Mouse (Mus musculus): ENCODE results near the gene Dgcr6. TPM values are rescaled to one million over a fixed set of nuclear protein-coding genes. Genes with fewer than 3 reads are reported as not detected.

Dgcr6 gene
- polyA plus RNA-seq, 1 experiment from 2014 or later: 67.4 TPM

DNA sequence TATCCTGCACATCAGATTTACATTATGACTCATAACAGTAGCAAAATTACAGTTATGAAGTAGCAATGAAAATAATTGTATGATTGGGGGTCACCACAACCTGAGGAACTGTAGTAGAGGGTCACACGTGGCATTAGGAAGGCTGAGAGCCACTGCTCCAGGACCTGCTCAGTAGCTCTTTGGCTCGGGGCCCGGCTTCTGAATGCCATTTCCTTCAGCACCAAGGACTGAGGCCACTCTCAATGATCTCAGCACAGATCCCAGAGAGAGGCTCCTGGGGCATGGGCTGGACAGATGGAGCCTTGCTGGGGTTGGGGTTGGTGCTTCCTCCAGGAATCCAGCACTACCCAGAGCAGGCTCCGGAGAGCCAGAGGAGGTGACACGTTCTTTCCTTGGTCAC lies 34.4 kb downstream of the Dgcr6 start:
- Histone ChIP-seq H3K36me3 (ENCODE audit: control insufficient read depth, insufficient read depth) (no peaks in the 10 kb centered on the region), H3K9ac (ENCODE audit: low read length) (no peak overlapping the region), H3K4me2 (ENCODE audit: low read depth, low read length) (no peak overlapping the region), H3K27me3 (ENCODE audit: control insufficient read depth, insufficient read depth, low read length) (peaks cover 2% of the 10 kb centered on the region; the same call in 1 of the 2 replicates), H3K27ac (ENCODE audit: low read length) (no peak overlapping the region), H3K4me1 (ENCODE audit: control insufficient read depth, insufficient read depth, low read length) (peaks cover 5% of the 10 kb centered on the region; the same call in 1 of the 2 replicates), H3K9me3 (replicated peaks; ENCODE audit: control insufficient read depth, low read length) (no peaks in the 10 kb centered on the region), H3K4me3 (ENCODE audit: low read length) (no peak overlapping the region)
- ATAC-seq (replicated peaks; ENCODE audit: extremely low read depth, insufficient read depth, low FRiP score): no peak
- WGBS: 74% methylated on average over 5 of the region's 5 CpGs

DNA sequence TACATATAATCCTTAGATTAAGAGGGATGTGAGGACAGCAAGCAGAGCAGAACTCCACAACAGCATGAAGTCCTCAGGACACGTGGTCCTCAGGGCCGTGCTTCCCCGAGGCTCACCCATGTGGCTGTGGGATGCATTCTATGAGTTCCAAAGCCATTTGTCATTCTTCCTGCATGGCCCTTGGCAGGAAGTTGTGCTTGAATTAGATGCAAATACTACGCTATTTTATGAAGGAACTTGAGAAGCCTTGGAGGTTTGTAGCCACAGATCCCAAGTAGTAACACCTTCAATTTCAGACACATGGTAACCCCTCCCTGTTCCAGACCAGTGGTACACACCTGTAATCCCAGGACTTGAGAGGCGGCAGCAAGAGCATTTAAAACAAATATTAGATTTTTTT lies 43.7 kb downstream of the Dgcr6 start:
- no peak overlapping the region for H3K27ac ChIP-seq (ENCODE audit: low read length)

DNA sequence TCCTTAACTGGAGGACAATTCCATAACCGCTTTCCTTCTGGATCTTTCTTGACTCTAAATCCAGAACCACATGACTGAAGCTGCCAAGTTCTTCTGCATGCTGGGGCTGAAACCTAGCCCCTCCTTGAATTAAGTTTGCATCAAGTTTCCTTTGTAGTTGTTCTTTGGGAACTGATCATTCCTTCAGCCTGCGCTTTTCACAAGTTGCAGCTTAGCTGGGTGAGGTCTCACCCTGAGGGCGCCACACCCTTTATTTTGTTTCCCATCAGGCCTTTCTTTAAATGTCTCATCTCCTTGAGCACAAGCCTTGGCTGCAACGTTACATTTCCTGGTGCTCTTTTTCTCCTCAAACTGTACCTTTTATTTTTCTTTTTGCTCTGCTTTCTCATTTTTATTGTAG lies 50.2 kb downstream of the Dgcr6 start:
- WGBS: 72% methylated on average over 4 of the region's 4 CpGs
- Histone ChIP-seq H3K4me3 (ENCODE audit: low read length) (no peak overlapping the region), H3K9me3 (replicated peaks; ENCODE audit: control insufficient read depth, low read length) (no peaks in the 10 kb centered on the region), H3K36me3 (ENCODE audit: control insufficient read depth, insufficient read depth) (no peaks in the 10 kb centered on the region), H3K4me2 (ENCODE audit: low read depth, low read length) (no peak overlapping the region), H3K27ac (ENCODE audit: low read length) (no peak overlapping the region), H3K4me1 (ENCODE audit: control insufficient read depth, insufficient read depth, low read length) (peaks cover 9% of the 10 kb centered on the region), H3K9ac (ENCODE audit: low read length) (no peak overlapping the region), H3K27me3 (ENCODE audit: control insufficient read depth, insufficient read depth, low read length) (no peaks in the 10 kb centered on the region)
- ATAC-seq (replicated peaks; ENCODE audit: extremely low read depth, insufficient read depth, low FRiP score): no peak

More for the DNA sequence above, 43.7 kb downstream of the Dgcr6 start:
- Histone ChIP-seq H3K36me3 (ENCODE audit: control insufficient read depth, insufficient read depth) (no peaks in the 10 kb centered on the region), H3K4me3 (ENCODE audit: low read length) (no peak overlapping the region), H3K9ac (ENCODE audit: low read length) (no peak overlapping the region), H3K27me3 (ENCODE audit: control insufficient read depth, insufficient read depth, low read length) (no peaks in the 10 kb centered on the region), H3K4me2 (ENCODE audit: low read depth, low read length) (no peak overlapping the region), H3K4me1 (ENCODE audit: control insufficient read depth, insufficient read depth, low read length) (peaks cover 5% of the 10 kb centered on the region), H3K9me3 (replicated peaks; ENCODE audit: control insufficient read depth, low read length) (peaks cover 5% of the 10 kb centered on the region; the same call in 1 of the 2 replicates)
- WGBS: 22% methylated on average over 5 of the region's 5 CpGs
- peak; percentile 83 for ATAC-seq (replicated peaks; ENCODE audit: extremely low read depth, insufficient read depth, low FRiP score)

DNA sequence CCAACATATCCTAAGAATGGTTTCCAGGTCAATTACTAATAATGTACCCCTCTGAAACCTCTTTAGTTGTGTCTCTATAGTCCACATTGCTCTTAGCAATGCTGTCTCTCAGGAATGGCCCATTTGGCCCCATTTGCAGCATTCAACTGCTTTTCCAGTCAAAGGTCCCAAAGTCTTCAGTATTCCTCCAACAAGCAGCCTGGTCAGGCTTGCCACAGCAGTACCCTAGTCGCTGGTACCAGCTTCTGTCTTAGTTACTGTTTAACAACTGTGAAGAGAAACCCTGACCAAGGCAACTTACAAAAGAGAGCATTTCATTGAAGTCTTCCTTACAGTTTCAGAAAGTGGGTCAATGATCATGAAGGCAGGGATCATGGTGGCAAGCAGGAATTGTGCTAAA lies 50.7 kb downstream of the Dgcr6 start:
- WGBS: 66% methylated on average over 1 of the region's 1 CpGs
- H3K9ac ChIP-seq (ENCODE audit: low read length): no peak overlapping the region

GRCm38 (mm10) chr16:18103808-18104207 lies 51.1 kb downstream of the Dgcr6 start:
- no peak overlapping the region for H3K4me2 ChIP-seq (ENCODE audit: low read depth, low read length)
- no peaks in the 10 kb centered on the region for H3K9me3 ChIP-seq (replicated peaks; ENCODE audit: control insufficient read depth, low read length)
- 39% methylated on average over 6 of the region's 6 CpGs for WGBS
- H3K36me3 ChIP-seq (ENCODE audit: control insufficient read depth, insufficient read depth): no peaks in the 10 kb centered on the region
- no peak overlapping the region for H3K27ac ChIP-seq (ENCODE audit: low read length)
- no peaks in the 10 kb centered on the region for H3K27me3 ChIP-seq (ENCODE audit: control insufficient read depth, insufficient read depth, low read length)
- H3K4me1 ChIP-seq (ENCODE audit: control insufficient read depth, insufficient read depth, low read length): peaks cover 9% of the 10 kb centered on the region
- H3K9ac ChIP-seq (ENCODE audit: low read length): no peak overlapping the region
- H3K4me3 ChIP-seq (ENCODE audit: low read length): no peak overlapping the region
- no peak for ATAC-seq (replicated peaks; ENCODE audit: extremely low read depth, insufficient read depth, low FRiP score)

More for the DNA sequence above, 50.7 kb downstream of the Dgcr6 start:
- Histone ChIP-seq H3K4me3 (ENCODE audit: low read length) (no peak overlapping the region), H3K4me2 (ENCODE audit: low read depth, low read length) (no peak overlapping the region), H3K9me3 (replicated peaks; ENCODE audit: control insufficient read depth, low read length) (no peaks in the 10 kb centered on the region), H3K27ac (ENCODE audit: low read length) (no peak overlapping the region), H3K36me3 (ENCODE audit: control insufficient read depth, insufficient read depth) (no peaks in the 10 kb centered on the region), H3K27me3 (ENCODE audit: control insufficient read depth, insufficient read depth, low read length) (no peaks in the 10 kb centered on the region), H3K4me1 (ENCODE audit: control insufficient read depth, insufficient read depth, low read length) (peaks cover 9% of the 10 kb centered on the region)
- no peak for ATAC-seq (replicated peaks; ENCODE audit: extremely low read depth, insufficient read depth, low FRiP score)

- no peak overlapping the region for H3K4me3 ChIP-seq (ENCODE audit: low read length)
- 51% methylated on average over 5 of the region's 5 CpGs for WGBS
- H3K36me3 ChIP-seq (ENCODE audit: control insufficient read depth, insufficient read depth): no peaks in the 10 kb centered on the region
- no peak overlapping the region for H3K4me2 ChIP-seq (ENCODE audit: low read depth, low read length)
- no peak overlapping the region for H3K27ac ChIP-seq (ENCODE audit: low read length)
- no peak overlapping the region for H3K9ac ChIP-seq (ENCODE audit: low read length)
- H3K4me1 ChIP-seq (ENCODE audit: control insufficient read depth, insufficient read depth, low read length): peaks cover 9% of the 10 kb centered on the region
- peak; percentile 62; the same call in 1 of the 2 replicates for ATAC-seq (replicated peaks; ENCODE audit: extremely low read depth, insufficient read depth, low FRiP score)
- H3K27me3 ChIP-seq (ENCODE audit: control insufficient read depth, insufficient read depth, low read length): no peaks in the 10 kb centered on the region
- peaks cover 13% of the 10 kb centered on the region for H3K9me3 ChIP-seq (replicated peaks; ENCODE audit: control insufficient read depth, low read length)
These were observed 55.7 kb downstream of the Dgcr6 start for GRCm38 (mm10) chr16:18108221-18108966.

GRCm38 (mm10) chr16:18111042-18111441 lies 58.4 kb downstream of the Dgcr6 start:
- no peak for ATAC-seq (replicated peaks; ENCODE audit: extremely low read depth, insufficient read depth, low FRiP score)
- no peaks in the 10 kb centered on the region for H3K36me3 ChIP-seq (ENCODE audit: control insufficient read depth, insufficient read depth)
- 51% methylated on average over 7 of the region's 7 CpGs for WGBS
- H3K27ac ChIP-seq (ENCODE audit: low read length): no peak overlapping the region
- no peak overlapping the region for H3K4me2 ChIP-seq (ENCODE audit: low read depth, low read length)
- peaks cover 9% of the 10 kb centered on the region for H3K4me1 ChIP-seq (ENCODE audit: control insufficient read depth, insufficient read depth, low read length)
- no peaks in the 10 kb centered on the region for H3K27me3 ChIP-seq (ENCODE audit: control insufficient read depth, insufficient read depth, low read length)
- H3K9me3 ChIP-seq (replicated peaks; ENCODE audit: control insufficient read depth, low read length): peaks cover 13% of the 10 kb centered on the region
- no peak overlapping the region for H3K9ac ChIP-seq (ENCODE audit: low read length)
- H3K4me3 ChIP-seq (ENCODE audit: low read length): no peak overlapping the region

DNA sequence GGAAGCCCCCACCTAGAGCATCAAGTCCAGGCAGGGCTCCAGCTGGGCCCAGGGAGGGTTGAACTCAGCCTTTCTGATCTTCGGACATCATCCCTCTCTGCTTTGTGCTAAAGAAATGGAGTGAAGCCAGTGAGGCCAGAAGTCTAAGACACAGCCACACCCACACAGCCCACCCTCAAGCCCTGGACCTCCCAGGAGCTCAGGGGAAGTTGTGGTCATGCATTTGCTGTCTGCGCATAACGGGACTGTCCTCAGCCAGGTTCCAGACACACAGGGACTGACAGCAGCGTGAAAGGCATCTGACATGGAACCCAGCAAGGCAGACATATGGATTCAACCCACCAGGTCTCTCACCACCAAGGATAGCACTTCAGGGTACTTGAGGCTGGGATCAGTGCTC lies 63.8 kb downstream of the Dgcr6 start:
- H3K27me3 ChIP-seq (ENCODE audit: control insufficient read depth, insufficient read depth, low read length): no peaks in the 10 kb centered on the region
- H3K9ac ChIP-seq (ENCODE audit: low read length): no peak overlapping the region
- peaks cover under 1% of the 10 kb centered on the region; the same call in 1 of the 2 replicates for H3K9me3 ChIP-seq (replicated peaks; ENCODE audit: control insufficient read depth, low read length)
- no peak for ATAC-seq (replicated peaks; ENCODE audit: extremely low read depth, insufficient read depth, low FRiP score)
- WGBS: 74% methylated on average over 4 of the region's 4 CpGs
- no peak overlapping the region for H3K27ac ChIP-seq (ENCODE audit: low read length)
- H3K4me1 ChIP-seq (ENCODE audit: control insufficient read depth, insufficient read depth, low read length): no peaks in the 10 kb centered on the region; the same call in 1 of the 2 replicates
- H3K4me2 ChIP-seq (ENCODE audit: low read depth, low read length): no peak overlapping the region
- no peak overlapping the region for H3K4me3 ChIP-seq (ENCODE audit: low read length)
- H3K36me3 ChIP-seq (ENCODE audit: control insufficient read depth, insufficient read depth): no peaks in the 10 kb centered on the region

- no peak overlapping the region for H3K27ac ChIP-seq (ENCODE audit: low read length)
- no peaks in the 10 kb centered on the region for H3K36me3 ChIP-seq (ENCODE audit: control insufficient read depth, insufficient read depth)
- no peak overlapping the region for H3K4me2 ChIP-seq (ENCODE audit: low read depth, low read length)
- no peak overlapping the region for H3K4me3 ChIP-seq (ENCODE audit: low read length)
- no peaks in the 10 kb centered on the region for H3K27me3 ChIP-seq (ENCODE audit: control insufficient read depth, insufficient read depth, low read length)
- ATAC-seq (replicated peaks; ENCODE audit: extremely low read depth, insufficient read depth, low FRiP score): no peak
- WGBS: 61% methylated on average over 3 of the region's 3 CpGs
- H3K9me3 ChIP-seq (replicated peaks; ENCODE audit: control insufficient read depth, low read length): no peaks in the 10 kb centered on the region
- no peaks in the 10 kb centered on the region for H3K4me1 ChIP-seq (ENCODE audit: control insufficient read depth, insufficient read depth, low read length)
- no peak overlapping the region for H3K9ac ChIP-seq (ENCODE audit: low read length)
These were observed 65.6 kb downstream of the Dgcr6 start for GRCm38 (mm10) chr16:18118285-18118684.

All from heart, embryonic 16.5 days (tissue).